Mouse (Mus musculus): ENCODE measurements around the gene Apoa2.

DNA sequence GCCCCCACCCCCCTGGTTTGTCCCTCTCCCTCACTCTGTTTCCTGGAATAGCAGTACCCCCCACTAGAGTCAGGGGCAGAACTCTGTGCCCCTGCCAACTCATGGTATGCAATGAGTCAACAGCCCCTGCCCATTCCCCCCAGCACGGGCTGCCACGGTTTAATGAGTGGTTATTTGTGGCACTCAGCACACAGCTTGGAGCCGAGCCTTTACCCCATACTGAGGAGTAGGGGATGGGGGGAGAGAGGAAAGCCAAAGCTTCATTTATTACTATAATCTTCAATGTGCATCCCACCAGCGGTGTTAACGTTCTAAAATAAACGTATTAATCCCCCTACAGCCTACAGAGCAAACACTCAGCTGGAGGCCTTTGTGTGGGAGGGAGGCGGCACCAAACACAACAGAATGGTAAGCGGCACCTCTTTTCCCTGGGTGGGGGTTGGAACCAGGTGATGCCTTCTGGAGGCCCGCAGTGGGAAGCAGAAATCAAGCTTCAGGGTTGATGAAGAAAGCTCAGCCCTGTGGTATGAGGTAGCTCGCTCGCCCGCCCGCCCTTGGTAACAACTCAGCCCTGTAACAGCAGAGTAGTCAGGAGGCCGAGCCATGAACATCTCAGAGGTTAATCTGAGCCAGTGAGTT lies 35.3 kb upstream of the Apoa2 start:
- TF ChIP-seq CTCF (IDR thresholded peaks at IDR 0.05; ENCODE audit: control insufficient read depth, insufficient read depth, insufficient read length) (no peak), MYOD1 (IDR thresholded peaks at IDR 0.05; ENCODE audit: control insufficient read depth, insufficient read length, low read depth) (no peak), USF1 (IDR thresholded peaks at IDR 0.05; ENCODE audit: low read depth) (no peak), MAX (IDR thresholded peaks at IDR 0.05) (no peak)
